Mouse (Mus musculus) embryonic fibroblast, embryonic 13.5 days (primary cell): ENCODE results near the gene Rarb.

Experiments
- CTCF ChIP-seq: IDR thresholded peaks from 2 replicates; pipeline ENCODE4 v1.5.1; 2011; ENCODE audit warnings: mild to moderate bottlenecking, control low read depth, low read length, moderate library complexity, borderline replicate concordance; ENCODE audit not compliant: insufficient read depth
- POLR2A ChIP-seq: IDR thresholded peaks from 2 replicates; pipeline ENCODE4 v1.6.1; 2011; ENCODE audit warnings: low read depth, mild to moderate bottlenecking, control low read depth, low read length, moderate library complexity

DNA sequence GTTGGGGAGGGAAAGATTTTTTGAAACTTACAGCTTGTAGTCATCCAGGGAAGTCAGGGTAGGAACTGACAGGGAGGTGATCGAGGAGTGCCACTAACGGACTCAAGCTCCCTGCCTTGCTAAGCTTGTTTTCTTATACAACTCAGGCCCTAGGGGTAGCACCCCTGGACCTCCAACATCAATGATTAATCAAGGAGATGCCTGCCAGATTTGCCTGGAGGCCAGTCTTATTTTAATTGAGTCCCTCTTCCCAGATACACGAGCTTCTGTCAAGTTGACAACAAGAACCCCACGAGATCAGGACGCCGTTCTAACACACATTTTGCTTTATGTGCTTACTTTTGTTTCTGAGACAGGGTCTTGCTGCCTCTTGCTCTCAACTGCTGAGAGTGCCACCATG lies 338.3 kb downstream of the Rarb start:
- no peak for TF ChIP-seq CTCF
- no peak for TF ChIP-seq POLR2A
